Mouse (Mus musculus) splenic B cell, adult 2 months (primary cell): ENCODE results near the gene Coa3.
A peak's percentile ranks its signal among the peaks of the same experiment; 100 is the strongest.

Experiments
- DNase-seq: peaks from one replicate; pipeline ENCODE4 v3.0.0-alpha.2; 2011; ENCODE audit warnings: low read depth, low spot score
- H3K27me3 ChIP-seq: 2 replicates; pipeline ENCODE4 v1.6.1; 2012; ENCODE audit warnings: mild to moderate bottlenecking, low read length, moderate library complexity, mixed read lengths; ENCODE audit not compliant: control insufficient read depth, poor library complexity, insufficient read depth, severe bottlenecking
- H3K36me3 ChIP-seq: 2 replicates; pipeline ENCODE4 v1.6.1; 2012; ENCODE audit warnings: mild to moderate bottlenecking, low read length, moderate library complexity, mixed read lengths; ENCODE audit not compliant: control insufficient read depth, poor library complexity, insufficient read depth, severe bottlenecking

The Coa3 gene

GRCm38 (mm10) chr11:101264954-101265471 is 13.9 kb downstream of the Coa3 start:
- Histone ChIP-seq H3K36me3 (no peaks in the 10 kb centered on the region), H3K27me3 (peaks cover 3% of the 10 kb centered on the region)
- peak; percentile 38 for DNase-seq

- peaks cover 3% of the 10 kb centered on the region for H3K27me3 ChIP-seq
- H3K36me3 ChIP-seq = peaks cover 5% of the 10 kb centered on the region
- DNase-seq = no peak
These were observed 15.0 kb downstream of the Coa3 start for GRCm38 (mm10) chr11:101263989-101264280.

GRCm38 (mm10) chr11:101263138-101263988 is 15.6 kb downstream of the Coa3 start:
- Histone ChIP-seq H3K27me3 (peaks cover 3% of the 10 kb centered on the region), H3K36me3 (peaks cover 7% of the 10 kb centered on the region)
- DNase-seq = no peak

GRCm38 (mm10) chr11:101262272-101262967 is 16.5 kb downstream of the Coa3 start:
- Histone ChIP-seq H3K27me3 (peaks cover 3% of the 10 kb centered on the region), H3K36me3 (peaks cover 7% of the 10 kb centered on the region)
- no peak for DNase-seq

GRCm38 (mm10) chr11:101260826-101261380 is 18.0 kb downstream of the Coa3 start:
- peaks cover 1% of the 10 kb centered on the region; the same call in 1 of the 2 replicates for H3K27me3 ChIP-seq
- peaks cover 7% of the 10 kb centered on the region for H3K36me3 ChIP-seq
- no peak for DNase-seq

- Histone ChIP-seq H3K27me3 (peaks cover 1% of the 10 kb centered on the region; the same call in 1 of the 2 replicates), H3K36me3 (peaks cover 7% of the 10 kb centered on the region)
- DNase-seq = peak; percentile 19
These were observed 18.7 kb downstream of the Coa3 start, which contains the start of gene Wnk4 for GRCm38 (mm10) chr11:101259948-101260825. Wnk4 (plus strand) TSS chr11:101260567.

- H3K36me3 ChIP-seq = peaks cover 7% of the 10 kb centered on the region
- H3K27me3 ChIP-seq = peaks cover 1% of the 10 kb centered on the region; the same call in 1 of the 2 replicates
- DNase-seq = no peak
These were observed 19.6 kb downstream of the Coa3 start for GRCm38 (mm10) chr11:101259261-101259712.

GRCm38 (mm10) chr11:101255826-101256775 is 22.8 kb downstream of the Coa3 start:
- peaks cover 7% of the 10 kb centered on the region for H3K36me3 ChIP-seq
- H3K27me3 ChIP-seq = peaks cover 1% of the 10 kb centered on the region; the same call in 1 of the 2 replicates
- DNase-seq = no peak

- Histone ChIP-seq H3K36me3 (peaks cover 2% of the 10 kb centered on the region), H3K27me3 (no peaks in the 10 kb centered on the region)
- peak; percentile 85 for DNase-seq
These were observed 25.1 kb downstream of the Coa3 start, which contains the start of gene Vps25 for GRCm38 (mm10) chr11:101253613-101254389. Vps25 (plus strand) TSS chr11:101253707.

- Histone ChIP-seq H3K27me3 (no peaks in the 10 kb centered on the region), H3K36me3 (no peaks in the 10 kb centered on the region; the same call in 1 of the 2 replicates)
- DNase-seq = no peak
These were observed 26.0 kb downstream of the Coa3 start for GRCm38 (mm10) chr11:101252941-101253340.

- Histone ChIP-seq H3K27me3 (peaks cover under 1% of the 10 kb centered on the region; the same call in 1 of the 2 replicates), H3K36me3 (no peaks in the 10 kb centered on the region)
- DNase-seq = no peak
These were observed 27.9 kb downstream of the Coa3 start for GRCm38 (mm10) chr11:101251031-101251430.

- H3K36me3 ChIP-seq = no peaks in the 10 kb centered on the region
- DNase-seq = peak; percentile 84
- peaks cover 2% of the 10 kb centered on the region; the same call in 1 of the 2 replicates for H3K27me3 ChIP-seq
These were observed 30.5 kb downstream of the Coa3 start for GRCm38 (mm10) chr11:101248258-101248994.
